Mouse (Mus musculus) lung, embryonic 15.5 days (tissue): ENCODE data around the gene Hbb-bt. TPM values are rescaled to one million over a fixed set of nuclear protein-coding genes. Genes with fewer than 3 reads are reported as not detected.
"Not testable (repeated sequence)": the region's sequence is repeated elsewhere in the genome, so short reads cannot be mapped to it uniquely, and the experiment has no call there.

Experiments used
- ATAC-seq: fragments of 200-750 bp; cut with Nextera tagmentation; 2 replicates; pipeline ENCODE4 v1.8.0; 2017; ENCODE audit warnings: moderate number of reproducible peaks, borderline replicate concordance; ENCODE audit not compliant: low FRiP score, low TSS enrichment; ENCODE audit errors: extremely low read depth
- H3K27ac ChIP-seq: fragments of 300-500 bp; sonication (generic); 2 replicates; pipeline ENCODE4 v1.5.1; 2015; ENCODE audit warnings: moderate library complexity, mild to moderate bottlenecking, inconsistent platforms
- H3K27me3 ChIP-seq: fragments of 300-500 bp; sonication (generic); 2 replicates; pipeline ENCODE4 v1.6.1; 2015; ENCODE audit warnings: inconsistent platforms
- H3K36me3 ChIP-seq: fragments of 300-500 bp; sonication (generic); 2 replicates; pipeline ENCODE4 v1.6.1; 2015; ENCODE audit warnings: inconsistent platforms
- H3K4me1 ChIP-seq: fragments of 300-500 bp; sonication (generic); 2 replicates; pipeline ENCODE4 v1.6.1; 2015; ENCODE audit warnings: inconsistent platforms
- H3K4me2 ChIP-seq: fragments of 300-500 bp; sonication (generic); 2 replicates; pipeline ENCODE4 v1.6.1; 2015; ENCODE audit warnings: inconsistent platforms, mild to moderate bottlenecking, moderate library complexity
- H3K4me3 ChIP-seq: fragments of 300-500 bp; sonication (generic); 2 replicates; pipeline ENCODE4 v1.5.1; 2015; ENCODE audit warnings: mild to moderate bottlenecking, inconsistent platforms
- H3K9ac ChIP-seq: fragments of 300-500 bp; sonication (generic); 2 replicates; pipeline ENCODE4 v1.6.1; 2015; ENCODE audit warnings: inconsistent platforms
- H3K9me3 ChIP-seq: fragments of 300-500 bp; sonication (generic); 2 replicates; pipeline ENCODE4 v1.6.1; 2016; ENCODE audit warnings: inconsistent platforms
- whole genome bisulfite sequencing: fragments of 180-500 bp; shearing (Covaris S2); methylation state at CpG from one replicate; pipeline ENCODE4 v1.1.7; 2015; 5-methylcytosine and 5-hydroxymethylcytosine counted together
- polyA plus RNA-seq: library from polyadenylated mRNA; unstranded; fragments of >200 nt; fragmentation: Nextera tagmentation; extraction: Ambion mirVana; gene quantifications from 2 replicates; pipeline ENCODE4 v1.2.1, GENCODE M21; 2015

Hbb-bt gene
- polyA plus RNA-seq: 4,716 and 5,311 TPM in 2 replicates

GRCm38 (mm10) chr7:103813766-103814165 is at the start of gene Hbb-bt:
TSS of gene Hbb-bt (minus strand) at chr7:103813996.
- Histone ChIP-seq H3K27me3 (no peaks in the 10 kb centered on the region), H3K9ac (no peak within 1 kb of the TSS), H3K27ac (no peak within 1 kb of the TSS), H3K4me3 (no peak within 1 kb of the TSS), H3K36me3 (no peaks in the 10 kb centered on the region), H3K4me2 (no peak within 1 kb of the TSS), H3K9me3 (no peaks in the 10 kb centered on the region), H3K4me1 (no peaks in the 10 kb centered on the region)
- 88% methylated on average over 3 of the region's 3 CpGs for WGBS
- ATAC-seq: peak; percentile 72; the same call in 1 of the 2 replicates

- Histone ChIP-seq H3K27me3 (no peaks in the 10 kb centered on the region), H3K9ac (no peak overlapping the region), H3K4me2 (no peak overlapping the region), H3K4me1 (no peaks in the 10 kb centered on the region), H3K9me3 (no peaks in the 10 kb centered on the region), H3K4me3 (no peak overlapping the region), H3K36me3 (no peaks in the 10 kb centered on the region), H3K27ac (no peak overlapping the region)
- 76% methylated on average over 3 of the region's 3 CpGs for WGBS
- ATAC-seq: no peak
Observed at GRCm38 (mm10) chr7:103861531-103861930, 47.7 kb upstream of the Hbb-bt start.

GRCm38 (mm10) chr7:103860855-103861254 is 47.1 kb upstream of the Hbb-bt start:
- no peaks in the 10 kb centered on the region for H3K9me3 ChIP-seq
- H3K4me3 ChIP-seq: no peak overlapping the region
- WGBS: 53% methylated on average over 1 of the region's 1 CpGs
- H3K9ac ChIP-seq: no peak overlapping the region
- no peaks in the 10 kb centered on the region for H3K27me3 ChIP-seq
- H3K4me2 ChIP-seq: no peak overlapping the region
- ATAC-seq: peak; percentile 81
- no peaks in the 10 kb centered on the region for H3K36me3 ChIP-seq
- no peaks in the 10 kb centered on the region for H3K4me1 ChIP-seq
- H3K27ac ChIP-seq: no peak overlapping the region

GRCm38 (mm10) chr7:103859076-103859475 is 45.3 kb upstream of the Hbb-bt start:
- H3K4me2 ChIP-seq: no peak overlapping the region
- H3K4me3 ChIP-seq: no peak overlapping the region
- H3K27me3 ChIP-seq: no peaks in the 10 kb centered on the region
- no peak overlapping the region for H3K9ac ChIP-seq
- no peaks in the 10 kb centered on the region for H3K9me3 ChIP-seq
- 40% methylated on average over 2 of the region's 2 CpGs for WGBS
- no peaks in the 10 kb centered on the region for H3K36me3 ChIP-seq
- no peaks in the 10 kb centered on the region for H3K4me1 ChIP-seq
- no peak overlapping the region for H3K27ac ChIP-seq
- ATAC-seq: peak; percentile 70; the same call in 1 of the 2 replicates

GRCm38 (mm10) chr7:103854669-103855068 is 40.9 kb upstream of the Hbb-bt start:
- no peak overlapping the region for H3K4me2 ChIP-seq
- no peak for ATAC-seq

GRCm38 (mm10) chr7:103853090-103853489 is 39.3 kb upstream of the Hbb-bt start, which contains the start of gene Hbb-y:
TSS of gene Hbb-y (minus strand) at chr7:103853216.
- 61% methylated on average over 2 of the region's 2 CpGs for WGBS
- no peak within 1 kb of the TSS for H3K4me3 ChIP-seq
- no peak within 1 kb of the TSS for H3K9ac ChIP-seq
- no peaks in the 10 kb centered on the region for H3K4me1 ChIP-seq
- no peak within 1 kb of the TSS for H3K4me2 ChIP-seq
- H3K9me3 ChIP-seq: no peaks in the 10 kb centered on the region
- no peak within 1 kb of the TSS for H3K27ac ChIP-seq
- no peak for ATAC-seq
- no peaks in the 10 kb centered on the region for H3K36me3 ChIP-seq
- H3K27me3 ChIP-seq: no peaks in the 10 kb centered on the region

More at GRCm38 (mm10) chr7:103854669-103855068, 40.9 kb upstream of the Hbb-bt start:
- no peak overlapping the region for H3K9ac ChIP-seq
- no peaks in the 10 kb centered on the region for H3K4me1 ChIP-seq
- H3K36me3 ChIP-seq: no peaks in the 10 kb centered on the region
- no peak overlapping the region for H3K27ac ChIP-seq
- no peaks in the 10 kb centered on the region for H3K27me3 ChIP-seq
- 45% methylated on average over 1 of the region's 1 CpGs for WGBS
- H3K4me3 ChIP-seq: no peak overlapping the region
- H3K9me3 ChIP-seq: no peaks in the 10 kb centered on the region

GRCm38 (mm10) chr7:103844525-103845325 is 30.9 kb upstream of the Hbb-bt start:
- Histone ChIP-seq H3K36me3 (no peaks in the 10 kb centered on the region), H3K9ac (no peak overlapping the region), H3K27ac (no peak overlapping the region), H3K27me3 (no peaks in the 10 kb centered on the region), H3K9me3 (no peaks in the 10 kb centered on the region), H3K4me3 (no peak overlapping the region), H3K4me2 (no peak overlapping the region), H3K4me1 (no peaks in the 10 kb centered on the region)
- WGBS: 42% methylated on average over 2 of the region's 2 CpGs
- ATAC-seq: no peak

- no peaks in the 10 kb centered on the region for H3K9me3 ChIP-seq
Observed at GRCm38 (mm10) chr7:103843034-103843433, 29.2 kb upstream of the Hbb-bt start, which contains the start of gene Hbb-bh1. TSS of gene Hbb-bh1 (minus strand) at chr7:103843164.

GRCm38 (mm10) chr7:103840268-103840667 is 26.5 kb upstream of the Hbb-bt start, which contains the start of gene Hbb-bh2:
TSS of gene Hbb-bh2 (minus strand) at chr7:103840520.
- Histone ChIP-seq H3K36me3 (no peaks in the 10 kb centered on the region), H3K4me1 (no peaks in the 10 kb centered on the region), H3K9ac (no peak within 1 kb of the TSS), H3K9me3 (no peaks in the 10 kb centered on the region), H3K27me3 (no peaks in the 10 kb centered on the region), H3K4me2 (no peak within 1 kb of the TSS), H3K4me3 (no peak within 1 kb of the TSS), H3K27ac (no peak within 1 kb of the TSS)
- ATAC-seq: no peak
- 65% methylated on average over 3 of the region's 3 CpGs for WGBS

More at GRCm38 (mm10) chr7:103843034-103843433, 29.2 kb upstream of the Hbb-bt start, which contains the start of gene Hbb-bh1:
- Histone ChIP-seq H3K4me2 (no peak within 1 kb of the TSS), H3K27ac (no peak within 1 kb of the TSS), H3K4me1 (no peaks in the 10 kb centered on the region), H3K9ac (no peak within 1 kb of the TSS), H3K4me3 (no peak within 1 kb of the TSS), H3K36me3 (no peaks in the 10 kb centered on the region), H3K27me3 (no peaks in the 10 kb centered on the region)
- whole genome bisulfite sequencing: 75% methylated on average over 2 of the region's 2 CpGs
- ATAC-seq: no peak

- peak; percentile 74; the same call in 1 of the 2 replicates for ATAC-seq
- Histone ChIP-seq H3K9ac (no peak within 1 kb of the TSS), H3K27ac (no peak within 1 kb of the TSS), H3K4me1 (no peaks in the 10 kb centered on the region), H3K9me3 (no peaks in the 10 kb centered on the region), H3K4me2 (no peak within 1 kb of the TSS), H3K36me3 (no peaks in the 10 kb centered on the region), H3K27me3 (no peaks in the 10 kb centered on the region), H3K4me3 (no peak within 1 kb of the TSS)
- WGBS: 92% methylated on average over 4 of the region's 4 CpGs
Observed at GRCm38 (mm10) chr7:103827808-103828207, 14.0 kb upstream of the Hbb-bt start, which contains the start of gene Hbb-bs. TSS of gene Hbb-bs (minus strand) at chr7:103828096.

- H3K9me3 ChIP-seq, H3K27ac ChIP-seq, H3K9ac ChIP-seq, H3K27me3 ChIP-seq, H3K4me1 ChIP-seq, H3K36me3 ChIP-seq, H3K4me2 ChIP-seq, H3K4me3 ChIP-seq: not testable (repeated sequence)
- ATAC-seq: 0 out of 2 replicates have a peak, but pooled peaks have one; percentile 3
- no CpG with 5 or more reads among the region's 2 CpGs for WGBS
Observed at GRCm38 (mm10) chr7:103827139-103827538, 13.3 kb upstream of the Hbb-bt start.

GRCm38 (mm10) chr7:103826255-103826887 is 12.6 kb upstream of the Hbb-bt start:
- H3K4me1 ChIP-seq: no peaks in the 10 kb centered on the region
- H3K9me3 ChIP-seq: no peaks in the 10 kb centered on the region
- H3K27me3 ChIP-seq: no peaks in the 10 kb centered on the region
- no peak overlapping the region for H3K27ac ChIP-seq
- H3K36me3 ChIP-seq: no peaks in the 10 kb centered on the region
- H3K4me3 ChIP-seq: no peak overlapping the region
- ATAC-seq: no peak
- 38% methylated on average over 3 of the region's 3 CpGs for WGBS
- H3K9ac ChIP-seq: no peak overlapping the region
- no peak overlapping the region for H3K4me2 ChIP-seq
